Comparison of ENCODE assay signal across 8 mouse cellular contexts in genomic region chr1:89927061-89927661, GRCm38 (mm10). TPM values are rescaled to one million over a fixed set of nuclear protein-coding genes. Genes with fewer than 3 reads are reported as not detected.
A peak's percentile ranks its signal among the peaks of the same experiment; 100 is the strongest.
DNase-seq lines count a peak whose midpoint lies in the region; ATAC-seq and TF ChIP-seq lines count a peak whose summit lies in the region.

No protein-coding gene starts in this region.

- H3K27me3 ChIP-seq in ES-Bruce4 (ENCODE audit: control insufficient read depth, insufficient read depth, low read length, poor library complexity, severe bottlenecking), result 0 out of 2 replicates have a peak, but pooled peaks cover under 1% of the 10 kb centered on the region
- H3K27me3 ChIP-seq in hindbrain, embryonic 11.5 days (ENCODE audit: control insufficient read depth, insufficient read depth, low read length), result peaks cover 64% of the 10 kb centered on the region

- peak overlapping the region; percentile 58 for H3K4me3 ChIP-seq in ES-Bruce4 (ENCODE audit: low read depth, low read length)
- peak overlapping the region; percentile 38 to 88 for H3K4me3 ChIP-seq in ES-E14 (ENCODE audit: insufficient read depth in 1 of 2, low read depth in 1 of 2, low read length in 2 of 2, poor library complexity in 1 of 2, severe bottlenecking in 1 of 2)
- H3K4me3 ChIP-seq in hindbrain, embryonic 11.5 days (ENCODE audit: low read depth, low read length), result peak overlapping the region; percentile 65

- TF ChIP-seq CTCF in ES-Bruce4 (IDR thresholded peaks at IDR 0.05; ENCODE audit: low read depth, low read length), result no peak

- no peak for TF ChIP-seq POLR2A in ES-Bruce4 (IDR thresholded peaks at IDR 0.05; ENCODE audit: insufficient read depth, low read length)

- WGBS in hindbrain, embryonic 11.5 days, result 3% methylated on average over 36 of the region's 36 CpGs

- peaks cover 16% of the 10 kb centered on the region for H3K4me1 ChIP-seq in ES-Bruce4 (ENCODE audit: control insufficient read depth, insufficient read depth, low read length)
- H3K4me1 ChIP-seq in ES-E14 (ENCODE audit: control insufficient read depth in 2 of 2, insufficient read depth in 2 of 2, low read length in 2 of 2, poor library complexity in 1 of 2), result peaks cover 8 to 23% of the 10 kb centered on the region in 2 experiments
- H3K4me1 ChIP-seq in hindbrain, embryonic 11.5 days (replicated peaks; ENCODE audit: control insufficient read depth, insufficient read depth, low read length), result peaks cover 41% of the 10 kb centered on the region

- no peaks in the 10 kb centered on the region for H3K9me3 ChIP-seq in ES-Bruce4 (replicated peaks; ENCODE audit: control insufficient read depth, insufficient read depth, low read length, poor library complexity, severe bottlenecking)
- H3K9me3 ChIP-seq in ES-E14 (ENCODE audit: control insufficient read depth, insufficient read depth, low read depth, low read length), result no peaks in the 10 kb centered on the region
- H3K9me3 ChIP-seq in hindbrain, embryonic 11.5 days (ENCODE audit: control insufficient read depth, low read length), result no peaks in the 10 kb centered on the region

- in situ Hi-C loops in ES-E14 (cut with MboI; ENCODE audit: low sequenced_read_pairs in 2 of 2, unreplicated experiment in 2 of 2), result loop anchor here in 1 of 2 experiments (25.0 kb wide), 1 partner anchor 165 kb away; no protein-coding TSS in a partner anchor

- no peak for ATAC-seq in hindbrain, embryonic 11.5 days (ENCODE audit: low FRiP score)
- no peak for ATAC-seq in inflammation-experienced regulatory T-cells, adult 6 months

- peak overlapping the region; percentile 89 for H3K4me2 ChIP-seq in hindbrain, embryonic 11.5 days (replicated peaks; ENCODE audit: low read depth, low read length)

- peak; percentile 64; the same call in 1 of the 2 replicates for TF ChIP-seq EP300 in ES-Bruce4 (IDR thresholded peaks at IDR 0.05; ENCODE audit: insufficient read depth, low read depth, low read length)

- DNase-seq in ES-E14 (ENCODE audit: low read depth, low spot score), result no peak
- peak; percentile 54 for DNase-seq in hindbrain, embryonic 11.5 days (ENCODE audit: low spot score)
- DNase-seq in lung, postnatal 10 days, result peak; percentile 19
- DNase-seq in retina, embryonic 14.5 days (ENCODE audit: low spot score), result no peak
- DNase-seq in gastrocnemius, adult 8-10 months (ENCODE audit: low spot score in 2 of 2), result no peak
- DNase-seq in spleen, postnatal 14 days (ENCODE audit: low spot score in 2 of 2), result no peak

- peak overlapping the region; percentile 33; the same call in 1 of the 2 replicates for H3K9ac ChIP-seq in ES-Bruce4 (ENCODE audit: low read depth, poor library complexity, severe bottlenecking)
- peak overlapping the region; percentile 25; the same call in 1 of the 2 replicates for H3K9ac ChIP-seq in ES-E14 (ENCODE audit: insufficient read depth, low read depth, low read length, poor library complexity, severe bottlenecking)
- H3K9ac ChIP-seq in hindbrain, embryonic 11.5 days (ENCODE audit: low read depth, low read length), result peak overlapping the region; percentile 17; the same call in 1 of the 2 replicates

- H3K27ac ChIP-seq in ES-Bruce4 (ENCODE audit: insufficient read depth, low read length) (peak overlapping the region; percentile 24), ES-E14 (ENCODE audit: insufficient read depth, low read depth, low read length, poor library complexity, severe bottlenecking) (no peak overlapping the region)
- H3K27ac ChIP-seq in hindbrain, embryonic 11.5 days (ENCODE audit: low read depth, low read length), result no peak overlapping the region

- H3K36me3 ChIP-seq in ES-Bruce4 (ENCODE audit: control insufficient read depth, insufficient read depth, low read length, poor library complexity, severe bottlenecking) (peaks cover 10% of the 10 kb centered on the region), ES-E14 (ENCODE audit: control insufficient read depth, insufficient read depth, low read length, poor library complexity, severe bottlenecking) (peaks cover 15% of the 10 kb centered on the region)
- H3K36me3 ChIP-seq in hindbrain, embryonic 11.5 days (ENCODE audit: control insufficient read depth, insufficient read depth, low read length), result no peaks in the 10 kb centered on the region

TF ChIP-seq in ES-E14, 5 proteins besides CTCF, POLR2A, EP300 and RAD21:
- TF ChIP-seq HCFC1 (IDR thresholded peaks at IDR 0.05; ENCODE audit: borderline replicate concordance, insufficient read depth, low read length) (no peak), ZC3H11A (IDR thresholded peaks at IDR 0.05; ENCODE audit: borderline replicate concordance, low read depth, low read length) (no peak), ZNF384 (IDR thresholded peaks at IDR 0.05; ENCODE audit: low read depth, low read length) (no peak), CHD2 (IDR thresholded peaks at IDR 0.05; ENCODE audit: low read depth, low read length) (no peak), MAFK (IDR thresholded peaks at IDR 0.05; ENCODE audit: insufficient read depth, low read depth, low read length) (no peak)
TF ChIP-seq in ES-E14: peak in this region for 0.

RNA-seq across cellular contexts. Expression of gene Gbx2, which starts 3.8 kb away (rescaled TPM):
- polyA plus RNA-seq in ES-Bruce4 (2011; ENCODE audit: insufficient read depth, insufficient read length, low read depth, missing spikeins), result 5.7 and 7.1 TPM in 2 replicates
- 25.8 and 27.9 TPM in 2 replicates for total RNA-seq in ES-E14 (2012; rRNA removed)
- polyA plus RNA-seq in hindbrain, embryonic 11.5 days (2014; fragmentation: Nextera tagmentation; extraction: Ambion mirVana), result 30.0 and 36.2 TPM in 2 replicates
- polyA plus RNA-seq in inflammation-experienced regulatory T-cells, adult 6 months (2017; shearing (Covaris generic)), result not detected
- total RNA-seq in gastrocnemius, adult 8-10 months (2022), result under 1 TPM; 0.38 to 0.68 (median 0.54) TPM

Comparison
In these comparisons a context has a peak if more than half of its experiments do, and no peak if none do; other contexts are left out.
1. DNase-seq: peak in hindbrain, embryonic 11.5 days (single experiment) and lung, postnatal 10 days (single experiment); none in ES-E14 (single experiment), retina, embryonic 14.5 days (single experiment), gastrocnemius, adult 8-10 months (0 of 2) and spleen, postnatal 14 days (0 of 2).
2. Peak in every context shown above with its lines, with median percentiles within 50 percentile points of each other: H3K4me3 ChIP-seq and H3K9ac ChIP-seq.